Mouse (Mus musculus) adrenal gland, postnatal 4 days (tissue): ENCODE data around the gene Capn5. TPM values are rescaled to one million over a fixed set of nuclear protein-coding genes. Genes with fewer than 3 reads are reported as not detected.
"Not testable (repeated sequence)": the region's sequence is repeated elsewhere in the genome, so short reads cannot be mapped to it uniquely, and the experiment has no call there.

ENCODE experiments used
- DNase-seq, 2 experiments: peaks; one replicate each; pipeline ENCODE4 v3.0.0; 2021 to 2022; ENCODE audit warnings: low spot score in 2 of 2, mixed read lengths in 2 of 2
- long read RNA-seq, 2 experiments: library from polyadenylated mRNA; stranded (forward); transcript quantifications; one replicate each; pipeline ENCODE4 v2.0.0; 2021
- total RNA-seq, 2 experiments: library from RNA; stranded (reverse); gene quantifications; 2 replicates each; pipeline ENCODE4 v1.2.3; 2021

Capn5 gene
- 10 to 100 TPM; 15.6 to 18.7 TPM for total RNA-seq
- long read RNA-seq, experiment 1, full-length matches to known transcripts = 2 of 9 reads
- long read RNA-seq, experiment 1, partial matches to known transcripts = 0 of 9 reads
- long read RNA-seq, experiment 1, other reads (novel, unspliced or antisense) = 7 of 9 reads
- long read RNA-seq, experiment 2, partial matches to known transcripts = 0 of 5 reads
- long read RNA-seq, experiment 2, other reads (novel, unspliced or antisense) = 5 of 5 reads

DNA sequence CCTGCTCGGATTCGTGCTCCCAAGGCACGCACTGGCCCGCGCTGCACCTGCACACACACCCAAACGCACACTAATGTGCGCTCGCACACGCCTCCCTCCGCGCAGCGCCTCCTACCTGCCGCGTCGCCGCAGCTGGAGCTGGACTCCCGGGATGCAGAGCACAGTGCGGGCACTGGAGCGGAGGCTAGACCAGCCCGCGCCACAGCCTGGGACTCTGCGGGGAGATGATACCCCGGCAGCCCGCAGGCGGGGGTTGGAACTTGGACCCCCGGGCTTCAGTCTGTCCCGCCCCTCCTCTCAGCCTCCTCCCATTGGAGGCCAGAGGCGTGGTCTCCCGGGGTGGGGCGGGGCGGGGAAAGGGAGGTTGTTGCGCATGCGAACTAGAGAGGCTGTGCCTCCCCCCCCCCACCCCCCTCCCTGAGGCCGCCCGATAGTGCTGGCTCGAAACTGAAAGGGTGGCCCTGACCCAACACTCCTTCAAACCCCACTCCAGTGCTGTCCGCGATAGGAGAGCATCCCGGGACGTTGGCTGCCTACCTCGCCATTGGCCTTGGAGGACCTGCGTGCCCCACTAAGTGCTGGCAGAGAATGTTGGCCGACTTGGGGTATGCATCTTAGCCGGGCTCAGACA lies at the start of gene Capn5:
Capn5 (minus strand) TSS at position 346 of the 631 bp plus-strand sequence.
- peak in 1 of 2 experiments; percentile 56 for DNase-seq

- no peak for DNase-seq
Observed at GRCm38 (mm10) chr7:98223796-98224195, 45.7 kb upstream of the Capn5 start.

- DNase-seq = no peak
Observed at GRCm38 (mm10) chr7:98216713-98217112, 38.6 kb upstream of the Capn5 start.

DNA sequence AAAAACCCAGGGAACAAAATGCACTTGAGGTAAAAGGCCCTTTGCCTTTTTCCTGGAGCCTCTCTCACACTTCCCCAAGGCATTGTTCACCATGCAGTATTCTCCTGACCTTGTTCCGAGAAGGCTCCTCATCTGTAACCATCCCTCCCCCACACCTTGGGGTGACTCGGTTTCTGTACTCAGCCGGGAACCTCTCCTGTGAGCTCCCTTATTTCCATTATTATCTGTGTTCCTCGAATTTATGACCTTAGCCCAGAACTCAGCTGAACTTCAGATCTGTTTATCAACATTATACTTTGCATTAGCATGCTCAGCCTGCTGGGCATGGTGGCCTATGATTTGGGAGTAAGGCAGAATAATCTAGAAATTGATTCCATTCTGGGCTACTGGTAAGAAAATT lies 24.9 kb upstream of the Capn5 start:
- DNase-seq = no peak

GRCm38 (mm10) chr7:98201493-98202028 lies 23.5 kb upstream of the Capn5 start:
- no peak for DNase-seq

DNA sequence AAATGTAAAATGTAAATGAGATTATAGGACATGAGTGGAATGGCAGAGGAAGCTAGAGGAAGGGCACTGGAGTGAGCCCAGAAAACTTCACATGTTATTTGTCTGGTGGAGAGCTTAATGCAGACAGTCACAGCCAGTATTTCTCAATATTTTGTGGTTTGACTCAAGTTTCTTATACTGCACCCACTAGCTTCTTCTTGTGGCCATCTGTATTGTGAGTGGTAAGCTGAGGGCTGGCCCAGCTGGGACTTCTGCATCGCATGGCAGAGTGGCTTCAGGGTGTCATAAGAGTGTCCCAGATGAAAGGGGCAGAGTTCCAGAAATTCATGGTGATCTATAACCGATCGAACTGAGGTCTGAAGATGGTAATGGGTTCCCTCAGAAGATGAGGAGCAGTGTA lies 22.3 kb upstream of the Capn5 start:
- DNase-seq = no peak

DNA sequence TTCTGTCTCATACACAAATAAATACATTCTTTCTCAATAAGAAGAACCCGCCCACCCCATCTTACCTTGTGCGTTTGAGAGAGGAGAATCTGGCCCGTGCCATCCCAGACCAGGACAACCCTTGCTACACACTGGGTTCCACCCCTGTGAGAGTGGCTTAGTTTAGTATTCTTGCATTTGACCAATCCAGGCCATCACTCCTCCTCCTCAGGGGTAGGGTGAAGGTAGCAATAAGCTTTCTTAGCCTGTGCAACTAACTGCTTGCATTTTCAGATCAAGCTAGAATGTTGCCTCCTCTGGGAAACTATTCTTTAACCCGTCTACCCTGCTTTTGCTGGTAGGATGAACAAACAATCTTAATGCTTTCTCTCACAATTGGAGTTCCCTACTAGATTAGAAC lies 21.3 kb upstream of the Capn5 start, which contains the start of gene B3gnt6:
B3gnt6 (minus strand) TSS at position 101 of the 400 bp plus-strand sequence.
- DNase-seq = no peak

- DNase-seq = no peak
Observed at GRCm38 (mm10) chr7:98195151-98195801, 17.2 kb upstream of the Capn5 start.

GRCm38 (mm10) chr7:98194026-98194792 lies 16.1 kb upstream of the Capn5 start:
- DNase-seq = no peak

DNA sequence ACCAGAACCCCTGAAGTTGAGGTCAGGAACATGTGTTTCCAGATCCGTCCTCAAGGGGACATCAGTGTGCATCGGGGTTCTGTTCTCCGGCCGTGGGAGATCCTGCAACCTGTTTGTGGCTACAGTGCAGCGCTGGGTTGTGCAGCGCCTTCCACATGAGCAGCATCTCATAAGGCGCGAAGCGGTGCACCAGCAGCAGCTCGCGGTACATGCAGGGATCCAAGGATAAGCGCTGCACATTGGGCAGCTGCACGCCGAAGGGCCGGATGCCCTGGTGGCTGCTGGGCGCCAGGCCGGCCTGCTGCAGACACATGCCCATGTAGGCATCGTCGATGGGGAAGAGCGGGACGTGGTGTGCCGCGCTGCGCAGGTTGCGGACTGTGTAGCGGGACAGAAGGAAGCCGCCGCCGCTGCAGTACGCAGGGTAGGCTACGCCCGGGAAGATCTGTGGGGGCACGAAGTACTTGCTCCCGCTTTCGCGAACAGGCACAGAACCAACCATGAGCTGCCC lies 15.5 kb upstream of the Capn5 start:
- no peak for DNase-seq

- DNase-seq = no peak
Observed at GRCm38 (mm10) chr7:98191571-98192250, 13.6 kb upstream of the Capn5 start.

DNA sequence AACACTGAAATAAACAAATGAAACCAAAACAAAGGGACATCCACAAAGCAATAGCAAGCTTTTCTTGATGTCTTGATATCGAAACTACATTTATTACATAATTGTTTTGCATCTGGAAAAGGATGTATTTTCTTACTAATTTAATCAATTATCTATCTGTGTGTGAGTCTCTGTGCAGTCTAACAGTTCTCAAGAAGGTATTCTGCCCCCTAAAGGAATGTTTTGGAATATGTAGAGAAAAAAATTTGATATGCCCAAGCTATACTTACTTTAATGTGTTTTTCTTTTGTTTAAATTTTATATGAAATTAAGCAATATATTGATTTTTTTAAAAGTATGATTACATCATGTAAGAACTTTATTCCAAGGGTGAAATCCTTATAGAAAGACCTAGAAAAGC lies 12.5 kb upstream of the Capn5 start:
- DNase-seq = no peak

GRCm38 (mm10) chr7:98189745-98190144 lies 11.7 kb upstream of the Capn5 start:
- no peak for DNase-seq

- no peak for DNase-seq
Observed at GRCm38 (mm10) chr7:98188680-98189079, 10.6 kb upstream of the Capn5 start.

DNA sequence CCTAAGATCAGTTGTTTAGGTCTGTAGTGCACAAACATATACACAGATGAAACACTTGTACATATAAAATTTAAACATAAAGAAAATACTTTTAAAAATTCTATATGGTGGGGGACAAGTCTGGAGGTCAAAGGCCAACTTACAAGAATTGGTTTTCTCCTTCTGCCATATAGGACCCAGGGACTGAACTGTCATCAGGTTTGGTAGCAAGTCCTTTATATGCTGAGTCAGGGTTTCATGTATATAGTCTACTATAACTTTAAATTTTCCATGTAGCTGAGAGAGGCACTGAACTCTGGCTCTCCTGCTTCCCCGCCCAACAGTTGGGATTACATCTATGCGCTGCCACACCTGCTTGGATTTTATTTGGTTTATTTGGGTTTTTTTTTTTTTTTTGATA lies 10.2 kb upstream of the Capn5 start:
- DNase-seq = no peak

DNA sequence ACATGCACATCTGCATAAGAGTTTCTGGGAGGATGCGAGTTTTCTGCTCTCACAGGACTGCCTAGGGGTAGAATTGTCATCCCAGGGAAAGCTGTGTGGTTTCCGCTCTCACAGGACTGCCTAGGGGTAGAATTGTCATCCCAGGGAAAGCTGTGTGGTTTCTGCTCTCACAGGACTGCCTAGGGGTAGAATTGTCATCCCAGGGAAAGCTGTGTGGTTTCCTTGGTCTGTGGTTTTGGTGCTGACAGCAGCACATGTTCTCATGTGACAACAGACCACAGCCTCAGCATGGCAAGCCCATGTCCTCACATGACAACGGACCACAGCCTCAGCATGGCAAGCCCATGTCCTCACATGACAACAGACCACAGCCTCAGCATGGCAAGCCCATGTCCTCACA lies 9.3 kb upstream of the Capn5 start:
- not testable (repeated sequence) for DNase-seq

DNA sequence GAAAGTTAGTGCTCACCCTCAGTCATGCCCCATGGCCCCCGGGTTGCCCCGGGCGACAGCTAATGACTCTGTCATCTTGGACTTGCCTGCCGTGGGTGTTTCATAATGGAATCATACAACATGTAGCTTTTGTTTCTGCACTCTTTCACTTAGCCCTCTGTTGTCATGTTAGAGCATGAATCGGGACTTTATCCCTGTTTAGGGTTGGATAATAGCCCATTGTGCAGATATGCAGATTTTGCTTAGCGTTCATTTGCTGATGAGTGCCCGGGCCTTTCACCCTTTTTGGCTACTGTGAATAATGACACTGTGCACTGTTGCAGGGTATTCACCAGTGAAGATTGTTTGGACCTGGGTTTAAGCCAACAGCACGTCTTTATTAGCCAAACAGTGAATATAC lies 8.6 kb upstream of the Capn5 start:
- no peak for DNase-seq

DNA sequence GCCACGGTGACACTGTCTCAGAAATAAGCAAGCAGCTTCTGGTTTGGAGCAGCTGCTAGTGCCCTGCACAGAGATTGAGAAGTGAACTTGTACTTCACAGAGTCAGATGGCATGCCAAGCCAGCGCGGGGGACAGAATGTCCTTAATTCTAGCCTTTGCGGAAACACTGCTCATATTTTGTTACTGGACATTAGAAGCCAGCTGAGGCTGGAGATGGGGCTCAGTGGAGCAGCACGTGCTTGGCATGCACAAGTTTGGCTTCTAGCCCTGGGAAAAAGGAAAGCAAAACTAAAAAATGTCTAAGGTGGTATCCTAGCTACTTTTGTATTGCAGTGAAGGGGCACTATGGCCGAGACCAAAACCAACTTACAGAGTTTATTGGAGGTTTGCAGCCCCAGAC lies 7.3 kb upstream of the Capn5 start:
- DNase-seq = no peak

GRCm38 (mm10) chr7:98178560-98179231 lies 622 bp upstream of the Capn5 start:
- no peak for DNase-seq

- DNase-seq = no peak
Observed at GRCm38 (mm10) chr7:98177566-98177928, 527 bp downstream of the Capn5 start.
